Mouse (Mus musculus): ENCODE measurements at regions not wholly inside any gene's neighbourhood (a gene's known extent, or its start where the extent isn't known, plus 50 kb on each side); places are given as distances from the start of the nearest gene placed in this dataset.

DNA sequence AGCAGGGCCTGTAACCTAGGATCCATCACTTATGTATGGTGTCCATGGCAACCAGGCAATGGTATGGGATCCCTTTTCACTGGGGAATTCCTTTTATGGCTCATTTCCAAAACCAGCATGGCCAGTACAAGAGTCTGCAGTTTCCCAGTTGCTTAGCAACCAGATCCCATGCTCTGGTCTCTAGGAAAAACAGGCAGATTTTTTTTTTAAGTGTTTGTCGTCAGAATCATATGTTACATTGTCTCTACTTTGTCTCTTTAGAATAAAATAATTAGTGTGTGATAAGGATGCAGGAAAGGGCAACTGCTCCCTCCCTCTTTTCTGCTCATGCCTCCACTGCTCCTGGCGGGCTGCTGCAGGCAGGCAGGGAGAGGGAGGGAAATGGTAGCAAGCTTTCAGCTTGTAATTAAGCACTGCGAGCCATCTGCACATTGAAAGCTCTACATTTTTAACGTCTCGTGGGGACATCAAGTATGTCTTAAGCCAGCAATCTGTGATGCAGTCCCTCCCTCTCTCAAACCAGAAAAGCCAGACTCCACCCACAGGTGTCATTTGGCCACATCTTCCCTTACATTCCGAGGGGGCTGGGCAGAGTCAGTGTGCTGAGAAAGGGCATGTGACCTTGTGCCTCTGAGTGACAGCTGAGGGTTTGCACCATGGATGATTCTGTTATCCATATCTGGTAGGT, 51.6 kb upstream of the March10 start:
- ATAC-seq (ENCODE audit: low read depth) = peak; percentile 92
- no peaks in the 10 kb centered on the region for H3K9me3 ChIP-seq
- no peak overlapping the region for H3K4me3 ChIP-seq
- H3K36me3 ChIP-seq = no peaks in the 10 kb centered on the region
- H3K4me2 ChIP-seq = peak overlapping the region; percentile 34
- H3K9ac ChIP-seq = no peak overlapping the region; the same call in 1 of the 2 replicates
- peak overlapping the region; percentile 88 for H3K27ac ChIP-seq (replicated peaks)
- WGBS = 1% methylated on average over 6 of the region's 6 CpGs
- H3K27me3 ChIP-seq = no peaks in the 10 kb centered on the region
- peaks cover 56% of the 10 kb centered on the region for H3K4me1 ChIP-seq (replicated peaks)

- no peaks in the 10 kb centered on the region for H3K36me3 ChIP-seq
- H3K27me3 ChIP-seq = no peaks in the 10 kb centered on the region
- peaks cover 56% of the 10 kb centered on the region for H3K4me1 ChIP-seq (replicated peaks)
- peak overlapping the region; percentile 34 for H3K4me2 ChIP-seq
- peak overlapping the region; percentile 88 for H3K27ac ChIP-seq (replicated peaks)
- H3K4me3 ChIP-seq = no peak overlapping the region
- no peak for ATAC-seq (ENCODE audit: low read depth)
- H3K9me3 ChIP-seq = no peaks in the 10 kb centered on the region
- no peak overlapping the region for H3K9ac ChIP-seq
- 17% methylated on average over 8 of the region's 8 CpGs for WGBS
These were observed 50.9 kb upstream of the March10 start for GRCm38 (mm10) chr11:105507332-105507971.
